Mouse (Mus musculus) brown adipose tissue, adult 24 weeks (tissue): ENCODE results near the gene Kcnh2. TPM values are rescaled to one million over a fixed set of nuclear protein-coding genes. Genes with fewer than 3 reads are reported as not detected.
"Not testable (repeated sequence)": the region's sequence is repeated elsewhere in the genome, so short reads cannot be mapped to it uniquely, and the experiment has no call there.

Experiments
- H3K27ac ChIP-seq: fragments of 200-500 bp; replicated peaks from 2 replicates; pipeline ENCODE4 v1.5.1; 2012; ENCODE audit warnings: low read depth, mild to moderate bottlenecking, low read length
- H3K4me1 ChIP-seq: fragments of 200-500 bp; 2 replicates; pipeline ENCODE4 v1.6.1; 2012; ENCODE audit warnings: low read length, mixed read lengths; ENCODE audit not compliant: control insufficient read depth, insufficient read depth, insufficient read length
- H3K4me3 ChIP-seq: fragments of 200-500 bp; 2 replicates; pipeline ENCODE4 v1.5.1; 2012; ENCODE audit warnings: low read depth, mild to moderate bottlenecking, low read length, moderate library complexity; ENCODE audit not compliant: insufficient read depth
- polyA plus RNA-seq: library from polyadenylated mRNA; stranded (reverse); fragments of >200 nt; gene quantifications from 2 replicates; pipeline ENCODE4 v1.2.4, GENCODE M21; 2012; ENCODE audit not compliant: missing spikeins, insufficient read depth, insufficient read length

Gene Kcnh2
- 1.4 and 2.3 TPM in 2 replicates for polyA plus RNA-seq

DNA sequence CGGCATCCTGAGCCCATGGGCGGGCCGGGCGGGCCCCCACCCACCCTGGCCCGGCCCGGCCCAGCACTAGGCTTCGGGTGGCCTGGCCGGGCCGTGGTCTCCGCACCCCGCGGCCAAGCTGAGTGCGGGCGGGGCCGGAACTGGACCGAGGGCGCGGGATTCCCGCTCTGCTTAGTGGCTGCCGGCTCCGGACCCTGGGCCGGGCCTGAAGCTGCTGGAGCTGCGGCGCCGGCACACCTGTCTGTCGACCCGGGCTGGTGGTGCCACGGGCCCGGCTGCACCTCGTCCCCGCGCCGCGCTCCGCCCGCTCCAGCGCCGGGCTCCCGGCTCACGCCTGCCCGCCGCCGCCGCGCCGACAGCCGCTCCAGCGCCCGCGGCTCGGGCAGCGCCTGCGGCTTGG, at the start of gene Kcnh2:
Kcnh2 (minus strand) TSS at position 327 of the 400 bp plus-strand sequence.
- Histone ChIP-seq H3K4me1 (peaks cover 3% of the 10 kb centered on the region), H3K4me3 (peak within 1 kb of the TSS; percentile 50), H3K27ac (no peak within 1 kb of the TSS)

DNA sequence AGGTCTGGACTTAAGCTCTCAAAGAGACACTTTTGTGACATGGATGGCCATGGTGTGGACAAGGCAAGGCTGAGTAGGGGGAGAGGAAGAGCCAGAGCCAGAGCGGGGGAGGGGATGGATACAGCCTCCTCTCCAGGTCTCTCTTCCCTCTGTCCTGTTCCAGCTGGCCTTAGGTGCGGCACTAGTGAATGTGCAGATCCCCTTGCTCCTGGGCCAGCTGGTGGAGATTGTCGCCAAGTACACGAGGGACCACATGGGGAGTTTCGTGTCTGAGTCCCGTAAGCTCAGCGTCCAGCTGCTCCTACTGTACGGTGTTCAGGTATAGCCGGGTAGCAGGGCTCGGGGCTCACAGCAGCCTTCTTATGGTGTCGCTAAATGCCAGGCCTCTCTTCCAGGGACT, 49.0 kb upstream of the Kcnh2 start:
- no peak overlapping the region for H3K27ac ChIP-seq

GRCm38 (mm10) chr5:24399686-24400085, 48.3 kb upstream of the Kcnh2 start:
- no peak overlapping the region for H3K27ac ChIP-seq
- H3K4me3 ChIP-seq = no peak overlapping the region
- H3K4me1 ChIP-seq = no peaks in the 10 kb centered on the region

More for the DNA sequence above, 49.0 kb upstream of the Kcnh2 start:
- no peak overlapping the region for H3K4me3 ChIP-seq
- no peaks in the 10 kb centered on the region for H3K4me1 ChIP-seq

DNA sequence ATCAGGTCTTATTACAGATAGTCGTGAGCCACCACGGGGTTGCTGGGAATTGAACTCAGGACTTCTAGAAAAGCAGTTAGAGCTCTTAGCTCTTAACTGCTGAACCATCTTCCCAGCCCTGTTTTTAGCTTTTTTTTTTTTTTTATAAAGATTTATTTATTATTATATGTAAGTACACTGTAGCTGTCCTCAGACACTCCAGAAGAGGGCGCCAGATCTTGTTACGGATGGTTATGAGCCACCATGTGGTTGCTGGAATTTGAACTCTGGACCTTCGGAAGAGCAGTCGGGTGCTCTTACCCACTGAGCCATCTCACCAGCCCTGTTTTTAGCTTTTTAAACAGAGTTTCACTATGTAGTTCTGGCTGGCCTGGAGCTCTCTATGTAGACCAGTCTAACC, 44.9 kb upstream of the Kcnh2 start:
- not testable (repeated sequence) for H3K4me1 ChIP-seq, H3K27ac ChIP-seq, H3K4me3 ChIP-seq

DNA sequence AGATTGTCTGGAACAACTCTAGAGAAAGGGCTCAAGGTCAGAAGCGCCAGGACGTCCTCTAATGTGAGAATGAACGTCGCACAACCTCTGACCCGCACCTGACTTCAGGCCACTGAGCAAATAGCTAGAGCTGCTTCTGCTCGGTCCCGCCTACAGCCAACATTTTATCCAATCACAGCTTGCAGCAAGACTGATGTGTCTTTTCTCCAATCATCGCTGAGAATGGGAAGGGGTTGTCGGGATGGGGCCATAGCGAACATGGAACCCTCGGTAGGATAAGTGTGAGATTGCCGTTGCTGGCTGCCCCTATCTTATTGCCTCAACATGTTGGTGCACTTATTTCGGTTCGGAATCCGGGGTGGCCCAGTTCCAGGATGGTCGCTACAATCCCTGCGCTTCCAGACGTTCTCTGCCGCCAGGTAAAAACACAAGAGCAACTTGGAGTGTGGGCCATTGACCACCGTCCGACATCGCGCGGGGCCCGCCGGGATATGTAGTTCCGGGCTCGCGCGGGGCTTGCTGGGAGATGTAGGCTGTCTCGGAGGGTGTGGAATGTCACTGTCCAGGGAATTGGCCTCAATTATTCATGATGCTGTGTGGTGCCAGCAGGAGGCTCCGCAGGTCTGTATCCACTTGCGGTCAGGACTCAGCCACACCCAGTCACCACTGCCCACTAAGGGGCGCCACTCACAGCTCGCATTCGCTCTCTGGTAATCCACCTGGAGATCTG, 42.9 kb upstream of the Kcnh2 start:
- peak overlapping the region; percentile 76 for H3K4me3 ChIP-seq
- peaks cover 2% of the 10 kb centered on the region; the same call in 1 of the 2 replicates for H3K4me1 ChIP-seq
- peak overlapping the region; percentile 94 for H3K27ac ChIP-seq

DNA sequence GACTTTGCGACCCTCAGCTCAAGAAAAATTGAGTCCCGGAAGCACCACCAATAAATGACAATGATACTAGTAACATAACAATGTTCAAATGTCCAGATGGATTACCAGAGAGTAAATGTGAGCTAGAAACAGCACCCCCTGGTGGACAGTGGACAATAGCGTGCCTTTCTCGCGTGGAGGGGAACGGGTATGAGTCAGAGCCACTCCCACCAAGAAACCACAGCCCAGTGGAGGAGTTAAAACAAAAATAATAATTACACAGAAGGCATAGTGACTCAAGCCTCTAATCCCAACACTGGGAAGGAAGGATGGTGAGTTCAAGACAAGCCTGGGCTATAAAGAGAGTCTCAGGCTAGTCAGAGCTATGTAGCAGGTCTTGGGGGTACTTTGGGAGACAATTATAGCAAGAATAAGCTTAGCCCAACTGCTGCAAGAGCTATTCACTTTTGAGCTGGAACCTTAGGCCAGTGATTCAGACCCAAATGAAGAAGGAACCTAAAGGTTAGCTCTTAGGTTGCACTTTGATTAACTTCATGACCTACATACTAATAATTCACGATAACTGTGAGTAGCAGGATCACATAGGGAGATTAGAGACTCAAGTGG, 42.1 kb upstream of the Kcnh2 start, which contains the start of gene Abcb8:
Abcb8 (plus strand) TSS at position 272 of the 606 bp plus-strand sequence.
- Histone ChIP-seq H3K4me1 (peaks cover 2% of the 10 kb centered on the region), H3K27ac (peak within 1 kb of the TSS; percentile 94), H3K4me3 (peak within 1 kb of the TSS; percentile 76)

DNA sequence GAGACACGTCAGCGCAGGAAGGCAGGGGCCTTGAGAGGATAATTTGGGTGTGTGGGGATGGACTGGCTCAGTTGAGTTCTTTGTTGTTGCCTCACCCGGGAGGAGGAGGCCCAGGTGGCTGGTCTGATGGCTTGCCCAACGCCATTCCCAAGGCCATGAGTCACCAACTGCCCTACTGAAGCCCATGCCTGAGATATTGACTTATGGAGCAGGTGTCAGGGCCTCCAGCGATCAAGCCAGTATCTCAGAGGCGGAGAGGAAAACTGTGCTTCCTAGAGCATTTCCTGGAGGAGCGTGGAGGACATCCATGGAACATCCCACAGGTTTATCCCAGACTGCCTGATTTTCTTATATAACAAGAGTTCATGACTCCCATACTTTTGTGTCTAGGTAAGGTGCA, 41.3 kb upstream of the Kcnh2 start:
- Histone ChIP-seq H3K27ac (no peak overlapping the region), H3K4me1 (peaks cover 2% of the 10 kb centered on the region), H3K4me3 (no peak overlapping the region)

DNA sequence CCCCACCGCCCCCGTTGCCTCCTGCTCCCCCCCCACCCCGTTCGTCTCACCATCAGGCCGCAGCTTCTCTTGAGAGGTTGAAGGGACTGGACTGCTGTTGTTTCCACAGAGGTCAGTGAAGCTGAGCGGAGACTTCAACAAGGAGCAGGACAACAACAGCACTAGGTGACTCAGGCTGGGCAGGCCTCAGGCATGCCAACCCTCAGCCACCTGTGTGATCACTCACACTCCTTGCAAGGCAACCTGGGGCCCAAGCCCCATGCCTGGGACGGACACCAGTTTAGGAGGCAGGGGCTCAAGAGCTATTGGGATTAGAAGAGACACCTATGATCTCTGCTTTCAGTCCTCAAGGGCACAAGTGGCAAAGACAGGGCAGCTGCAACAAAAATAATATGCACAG, 40.5 kb upstream of the Kcnh2 start, which contains the start of gene Atg9b:
Atg9b (minus strand) TSS at position 280 of the 400 bp plus-strand sequence.
- Histone ChIP-seq H3K4me3 (no peak within 1 kb of the TSS), H3K27ac (no peak within 1 kb of the TSS), H3K4me1 (peaks cover 5% of the 10 kb centered on the region)

GRCm38 (mm10) chr5:24389658-24390020, 38.2 kb upstream of the Kcnh2 start:
- Histone ChIP-seq H3K4me1 (peaks cover 10% of the 10 kb centered on the region), H3K4me3 (no peak overlapping the region), H3K27ac (no peak overlapping the region; the same call in 1 of the 2 replicates)

DNA sequence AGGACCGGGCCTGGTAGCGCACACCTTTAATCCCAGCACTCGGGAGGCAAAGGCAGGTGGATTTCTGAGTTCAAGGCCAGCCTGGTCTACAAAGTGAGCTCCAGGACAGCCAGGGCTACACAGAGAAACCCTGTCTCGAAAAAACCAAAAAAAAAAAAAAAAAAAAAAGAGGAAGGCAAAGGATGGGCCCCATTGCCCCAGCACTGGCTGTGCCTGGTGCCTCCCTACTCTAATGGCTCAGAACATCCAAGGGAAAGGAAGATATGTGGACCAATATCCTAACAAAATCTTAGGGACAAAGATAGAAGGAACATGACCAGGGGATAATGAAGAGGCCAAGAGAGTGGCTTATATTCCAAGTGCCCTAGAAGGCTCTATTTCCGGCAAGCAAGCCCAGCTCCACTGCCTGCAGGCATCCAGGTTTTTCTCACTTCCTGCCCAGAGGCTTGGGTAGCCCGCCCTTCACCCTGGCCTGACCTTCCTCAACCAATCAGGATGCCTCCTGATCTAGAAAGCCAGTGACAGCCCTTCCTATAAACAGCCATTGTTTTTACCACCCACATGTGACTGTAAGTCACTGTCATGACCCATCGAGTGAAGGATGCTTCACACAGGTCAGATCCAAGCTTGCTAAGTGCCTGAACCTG, 37.7 kb upstream of the Kcnh2 start:
- H3K4me3 ChIP-seq = no peak overlapping the region
- peaks cover 10% of the 10 kb centered on the region for H3K4me1 ChIP-seq
- H3K27ac ChIP-seq = no peak overlapping the region; the same call in 1 of the 2 replicates

DNA sequence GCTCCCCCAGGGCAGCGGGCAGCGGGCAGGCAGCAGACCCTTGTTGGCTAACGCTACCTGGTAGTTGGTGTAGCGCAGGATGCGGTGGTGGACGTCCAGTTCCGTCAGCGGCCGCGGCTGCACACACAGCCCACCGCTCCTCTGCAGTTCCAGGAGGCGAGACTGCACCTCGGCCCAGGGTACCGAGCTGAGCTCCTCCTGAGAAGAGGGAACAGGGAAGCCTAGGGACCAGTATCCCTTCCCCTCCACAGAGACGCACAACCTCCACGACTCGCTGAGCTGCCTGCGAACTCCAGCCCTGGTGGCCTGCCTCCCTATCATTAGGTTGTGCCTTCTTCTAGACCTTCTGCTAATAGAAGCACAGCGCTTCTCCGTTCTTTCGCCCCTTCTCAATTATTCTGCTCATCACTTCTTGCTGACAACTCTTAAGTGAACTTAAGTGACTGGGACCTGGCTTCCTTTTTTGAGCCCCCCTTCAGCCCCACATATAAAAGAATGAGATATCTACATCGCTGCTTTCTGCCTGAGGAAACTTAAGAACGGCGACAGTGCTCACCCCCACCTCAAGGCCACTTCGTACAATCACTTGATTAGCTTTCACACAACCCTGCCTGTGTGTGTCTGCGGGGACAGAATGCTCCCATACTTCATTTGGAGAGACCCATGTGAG, 37.0 kb upstream of the Kcnh2 start:
- no peak overlapping the region for H3K27ac ChIP-seq
- peaks cover 15% of the 10 kb centered on the region for H3K4me1 ChIP-seq
- H3K4me3 ChIP-seq = peak overlapping the region; percentile 48

GRCm38 (mm10) chr5:24387264-24388241, 36.1 kb upstream of the Kcnh2 start:
- H3K4me1 ChIP-seq = peaks cover 20% of the 10 kb centered on the region
- no peak overlapping the region for H3K27ac ChIP-seq
- peak overlapping the region; percentile 48 for H3K4me3 ChIP-seq

- Histone ChIP-seq H3K4me3 (no peak overlapping the region), H3K4me1 (peaks cover 20% of the 10 kb centered on the region), H3K27ac (no peak overlapping the region)
Observed at GRCm38 (mm10) chr5:24385887-24386550, 34.6 kb upstream of the Kcnh2 start.

DNA sequence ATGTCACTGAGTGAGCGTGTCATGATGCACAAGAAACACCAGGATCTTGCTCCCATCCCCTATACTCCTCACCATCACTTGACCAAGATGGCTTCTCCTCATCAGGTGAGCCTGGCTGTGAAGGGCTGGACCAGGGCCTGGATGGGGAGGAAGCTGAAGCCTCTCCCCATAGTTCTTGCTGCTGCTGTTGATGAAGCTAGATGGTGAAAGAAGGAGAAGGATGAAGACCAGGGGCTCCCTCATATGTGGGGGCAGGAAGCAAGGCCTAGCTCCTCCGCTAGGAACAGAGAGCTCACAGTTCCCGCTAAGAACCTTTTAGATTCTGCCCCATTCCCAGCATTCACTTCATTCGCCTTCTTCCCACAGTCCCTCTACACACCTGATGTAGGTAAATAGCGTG, 34.0 kb upstream of the Kcnh2 start:
- H3K4me3 ChIP-seq = no peak overlapping the region
- H3K27ac ChIP-seq = no peak overlapping the region
- peaks cover 20% of the 10 kb centered on the region for H3K4me1 ChIP-seq
